Mouse (Mus musculus) G1E-ER4 (cell line): ENCODE data around the gene Krt14. TPM values are rescaled to one million over a fixed set of nuclear protein-coding genes. Genes with fewer than 3 reads are reported as not detected.

Experiments used
- GATA1 ChIP-seq: IDR thresholded peaks from one replicate; pipeline ENCODE4 v1.8.0; 2012; ENCODE audit warnings: low read length, inconsistent platforms
- polyA plus RNA-seq: library from polyadenylated mRNA; stranded (reverse); fragments of >175 nt; gene quantifications from 2 replicates; pipeline ENCODE4 v1.2.3, GENCODE M21; 2012

Krt14 gene
- polyA plus RNA-seq, 1 experiment: not detected

DNA sequence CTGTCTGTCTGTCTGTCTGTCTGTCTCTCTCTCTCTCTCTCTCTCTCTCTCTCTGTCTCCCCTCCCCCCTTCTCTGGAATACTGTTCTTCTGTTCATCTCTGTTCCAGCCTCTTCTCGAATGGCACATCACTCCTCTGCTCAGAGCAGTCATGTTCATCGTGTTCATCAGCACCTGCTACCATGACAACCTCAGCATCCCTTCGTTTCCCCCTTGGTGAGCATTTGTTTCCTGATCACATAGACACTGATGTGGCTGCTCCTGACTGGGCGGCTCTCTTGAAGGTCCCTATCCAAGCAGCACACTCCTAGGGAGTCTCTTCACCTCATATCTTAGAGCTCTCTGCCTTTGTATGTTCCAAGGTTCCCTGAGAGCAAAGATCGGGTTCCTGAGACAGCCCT, 29.0 kb downstream of the Krt14 start:
- TF ChIP-seq GATA1: no peak

DNA sequence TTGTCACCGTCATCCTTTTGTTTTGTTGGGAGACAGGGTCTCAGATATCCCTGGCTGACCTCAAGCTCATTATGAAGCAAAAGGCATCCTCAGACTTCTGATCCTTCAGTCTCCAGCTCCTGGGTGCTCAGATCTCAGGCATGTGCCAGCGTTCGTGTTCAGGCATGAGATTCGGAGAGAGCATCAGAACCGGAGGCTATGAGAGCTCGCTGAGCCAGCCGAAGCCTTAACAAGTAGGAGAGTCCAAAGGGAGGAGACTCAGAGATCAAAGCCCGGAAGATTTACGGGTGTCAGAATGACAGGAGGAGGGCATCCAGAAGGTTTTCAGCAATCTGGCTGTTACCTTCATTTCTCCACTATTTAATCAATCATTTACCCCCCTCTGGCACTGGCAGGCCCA, 30.6 kb downstream of the Krt14 start:
- no peak for TF ChIP-seq GATA1

DNA sequence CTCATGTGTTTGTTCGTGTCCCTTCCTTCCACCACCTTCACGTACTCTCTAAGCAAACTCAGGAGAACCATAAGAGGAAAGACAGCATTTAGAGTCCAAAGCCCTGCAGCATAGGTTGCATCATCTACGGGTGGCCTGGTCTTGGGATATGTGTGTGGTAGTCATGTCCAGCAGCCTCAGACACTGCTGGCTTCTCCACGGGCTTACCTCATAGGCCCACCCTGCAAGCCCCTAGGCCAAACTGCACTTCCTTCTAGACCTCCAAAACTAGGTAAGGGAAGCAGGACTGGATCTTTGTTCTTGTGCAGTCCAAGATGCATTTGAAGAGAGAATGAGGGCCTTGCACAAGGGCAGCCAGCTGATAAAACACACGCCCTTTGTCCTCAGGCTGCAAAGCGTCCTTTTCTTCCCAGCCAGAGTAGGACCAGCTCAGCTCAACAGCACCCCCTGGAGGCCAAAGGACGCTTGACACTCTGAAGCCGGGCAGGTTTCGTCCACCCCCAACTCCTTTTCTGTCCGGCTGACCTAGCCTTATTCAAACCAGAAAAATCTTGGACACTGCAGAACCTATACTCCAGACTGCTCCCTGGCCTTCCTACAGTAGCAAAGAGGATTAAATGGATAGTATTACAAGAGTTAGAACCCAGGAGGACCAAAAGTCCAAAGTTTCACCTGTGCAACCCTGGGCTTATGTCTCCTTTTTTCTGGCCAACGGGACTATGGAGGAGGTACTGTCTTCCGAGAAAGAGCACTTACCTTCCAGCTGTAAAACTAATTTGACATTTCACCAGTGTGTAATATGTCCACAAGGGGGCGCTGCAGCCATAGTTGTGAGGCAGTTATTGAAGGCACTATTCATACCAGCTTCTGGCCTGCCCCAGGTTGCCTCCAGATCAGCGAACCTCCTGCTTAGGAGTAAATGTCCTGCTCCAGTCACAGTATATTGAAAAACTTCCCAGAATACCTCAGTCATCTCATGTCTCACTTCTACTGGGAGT, 38.3 kb downstream of the Krt14 start:
- no peak for TF ChIP-seq GATA1

DNA sequence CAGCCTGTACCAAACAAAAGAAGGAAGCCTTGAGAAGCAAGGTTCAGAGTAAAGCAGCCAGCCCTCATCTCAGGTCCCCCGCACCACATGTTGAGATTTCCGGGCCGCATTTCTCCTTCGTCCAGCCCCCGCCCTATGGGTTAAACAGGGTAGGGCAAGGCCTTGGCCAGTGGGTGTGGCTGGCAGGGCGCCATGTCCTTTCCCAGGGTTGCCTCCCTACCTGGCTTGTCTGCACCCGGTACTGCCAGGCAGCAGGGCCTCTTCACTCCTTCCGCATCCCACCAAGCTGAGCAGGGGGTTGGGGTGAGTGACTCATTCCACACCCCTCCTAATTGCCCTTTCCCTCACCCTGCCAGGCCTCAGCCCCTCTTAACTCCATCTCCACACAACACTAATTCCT, 39.3 kb downstream of the Krt14 start:
- no peak for TF ChIP-seq GATA1

DNA sequence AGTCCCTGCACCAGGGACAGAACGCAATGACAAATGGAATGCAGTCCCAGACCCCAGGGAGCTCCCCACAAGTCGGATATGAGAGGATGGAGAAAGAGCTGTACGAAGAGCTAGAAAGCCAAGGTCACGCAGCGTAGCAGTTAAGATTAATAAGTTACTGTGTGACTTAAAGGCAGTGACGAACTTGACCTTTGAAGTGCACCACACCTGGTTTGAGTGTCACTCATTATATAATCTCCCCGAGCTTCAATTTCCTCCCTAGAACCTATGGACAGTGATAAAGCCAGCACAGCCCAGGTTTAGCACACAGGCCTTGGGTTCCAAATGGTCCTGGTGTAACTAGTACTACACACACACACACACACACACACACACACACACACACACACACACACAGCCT, 43.0 kb downstream of the Krt14 start:
- no peak for TF ChIP-seq GATA1

DNA sequence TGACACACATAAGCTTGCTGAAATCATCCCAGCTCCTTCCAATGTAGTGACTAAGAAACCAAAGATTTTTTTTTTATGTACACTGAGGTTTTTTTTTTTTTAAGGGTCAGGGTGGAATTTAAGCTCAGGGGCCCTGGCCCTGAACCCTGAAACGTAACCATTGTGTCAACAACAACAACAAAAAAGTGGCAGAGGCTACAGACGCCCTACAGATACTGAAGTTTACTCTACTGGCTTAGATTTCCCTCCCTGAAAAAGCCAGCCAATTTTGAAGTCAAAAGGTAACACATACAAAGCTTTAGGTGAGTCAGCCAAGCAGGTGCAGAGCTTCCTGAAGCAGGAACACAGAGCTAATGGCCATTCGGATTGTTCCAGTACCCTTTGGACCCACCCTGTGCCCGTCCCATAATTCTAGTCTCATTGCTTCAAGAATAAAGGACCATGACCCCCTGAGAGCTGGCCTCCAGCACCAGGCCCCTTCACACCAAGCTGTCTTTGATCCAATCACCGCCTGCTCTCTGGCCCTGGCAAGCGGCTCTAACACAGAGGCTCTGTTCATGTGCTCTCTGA, 49.4 kb downstream of the Krt14 start:
- TF ChIP-seq GATA1: no peak

DNA sequence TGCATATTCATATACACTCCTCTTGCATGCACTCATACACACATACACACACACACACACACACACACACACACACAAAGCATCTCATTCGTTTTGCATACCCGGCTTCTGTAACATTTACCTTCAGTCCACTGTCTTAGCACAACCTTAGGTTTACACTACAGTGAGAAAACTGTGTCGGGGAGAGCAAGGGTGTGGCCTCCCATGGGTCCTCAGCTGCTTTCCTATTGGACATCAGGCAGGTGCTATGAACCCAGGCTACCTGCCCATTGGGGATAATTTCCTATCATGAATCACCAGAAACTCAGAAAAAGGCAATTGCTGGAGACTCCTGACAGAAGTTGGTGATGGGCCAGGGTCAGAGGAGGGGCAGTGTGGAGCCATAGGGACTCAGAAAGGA, 50.0 kb downstream of the Krt14 start:
- TF ChIP-seq GATA1: no peak

DNA sequence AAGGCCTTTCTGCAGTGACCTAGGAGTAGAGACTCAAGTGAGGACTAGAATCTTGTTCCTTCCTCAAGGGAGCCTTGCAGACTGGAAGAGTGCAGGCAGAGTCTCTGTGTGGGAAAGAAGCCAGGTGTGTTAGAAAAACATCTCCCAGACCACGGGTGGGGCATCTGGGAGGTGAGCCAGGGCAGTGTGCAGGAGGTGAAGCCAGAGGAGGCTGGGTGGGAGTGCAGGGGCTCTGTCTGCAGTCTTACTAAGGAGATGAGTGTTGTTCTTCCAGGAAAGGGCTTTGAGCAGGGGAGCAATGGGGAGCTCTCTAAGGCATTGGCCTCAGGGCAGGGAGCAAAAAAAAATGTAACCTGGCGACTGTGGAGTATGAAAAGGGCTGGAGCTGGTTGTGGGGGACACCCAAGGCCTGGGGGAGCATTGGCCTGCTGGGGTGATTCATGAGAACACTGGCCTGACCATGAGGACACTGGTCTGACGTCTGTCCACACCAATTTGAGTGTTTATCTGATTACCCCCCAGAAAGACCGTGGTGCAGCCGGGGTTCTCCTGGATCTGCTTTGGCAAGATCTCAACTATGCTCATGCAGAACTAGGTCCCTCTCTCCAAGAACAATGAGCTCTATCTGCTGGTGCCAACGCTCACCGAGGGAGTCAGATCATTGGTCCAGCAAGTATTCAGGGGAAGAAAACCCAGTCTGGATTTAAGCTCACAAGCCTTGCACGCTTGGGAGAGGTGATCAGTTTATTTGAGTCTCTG, 51.7 kb downstream of the Krt14 start:
- TF ChIP-seq GATA1: no peak

Other genes starting within 250 kb of the Krt14 start
- not detected in 2 replicates for gene Krtap29-1, start 228.5 kb downstream of the Krt14 start, polyA plus RNA-seq
- not detected in 2 replicates for gene Krtap16-1, start 221.0 kb downstream of the Krt14 start, polyA plus RNA-seq
- not detected in 2 replicates for gene Krtap17-1, start 213.6 kb downstream of the Krt14 start, polyA plus RNA-seq
- gene Krt33a, start 191.3 kb downstream of the Krt14 start, polyA plus RNA-seq: not detected in 2 replicates
- gene Krt33b, start 177.7 kb downstream of the Krt14 start, polyA plus RNA-seq: not detected in 2 replicates
- not detected in 2 replicates for gene Krt34, start 166.0 kb downstream of the Krt14 start, polyA plus RNA-seq
- not detected in 2 replicates for gene Krt31, start 157.0 kb downstream of the Krt14 start, polyA plus RNA-seq
- not detected in 2 replicates for gene Krt32, start 119.3 kb downstream of the Krt14 start, polyA plus RNA-seq
- not detected in 2 replicates for gene Krt35, start 111.3 kb downstream of the Krt14 start, polyA plus RNA-seq
- gene Krt36, start 101.9 kb downstream of the Krt14 start, polyA plus RNA-seq: not detected in 2 replicates
- gene Krt13, start 86.0 kb downstream of the Krt14 start, polyA plus RNA-seq: not detected in 2 replicates
- gene Krt15, start 71.6 kb downstream of the Krt14 start, polyA plus RNA-seq: not detected in 2 replicates
- gene Krt19, start 58.9 kb downstream of the Krt14 start, polyA plus RNA-seq: not detected in 2 replicates
- gene Krt9, start 14.3 kb downstream of the Krt14 start, polyA plus RNA-seq: not detected in 2 replicates
- gene Krt16, start 41.4 kb upstream of the Krt14 start, polyA plus RNA-seq: not detected in 2 replicates
- 0.04 TPM in 1 of 2 replicates, not detected in the other for gene Krt17, start 53.5 kb upstream of the Krt14 start, polyA plus RNA-seq
- gene Krt42, start 62.3 kb upstream of the Krt14 start, polyA plus RNA-seq: not detected in 2 replicates
- gene Eif1, start 112.3 kb upstream of the Krt14 start, polyA plus RNA-seq: 517 and 775 TPM in 2 replicates
- not detected in 2 replicates for gene Gast, start 126.9 kb upstream of the Krt14 start, polyA plus RNA-seq
- gene Hap1, start 148.6 kb upstream of the Krt14 start, polyA plus RNA-seq: not detected in 2 replicates
- gene Jup, start 190.2 kb upstream of the Krt14 start, polyA plus RNA-seq: not detected in 2 replicates
- not detected in 2 replicates for gene P3h4, start 207.3 kb upstream of the Krt14 start, polyA plus RNA-seq
- not detected in 2 replicates for gene Fkbp10, start 208.1 kb upstream of the Krt14 start, polyA plus RNA-seq
- gene Nt5c3b, start 234.3 kb upstream of the Krt14 start, polyA plus RNA-seq: 51.0 and 63.7 TPM in 2 replicates
- 0.09 TPM in 2 replicates for gene Klhl10, start 234.4 kb upstream of the Krt14 start, polyA plus RNA-seq